Mouse (Mus musculus): Measurements from ENCODE around the gene Itgb2. TPM values are rescaled to one million over a fixed set of nuclear protein-coding genes. Genes with fewer than 3 reads are reported as not detected.

The Itgb2 gene
- 2.5 TPM for polyA plus RNA-seq (2014; fragmentation: Illumina TruSeq; extraction: RNeasy Lipid Tissue Mini Kit (QIAGEN cat#74804); ENCODE audit: low read depth, low replicate concordance)

DNA sequence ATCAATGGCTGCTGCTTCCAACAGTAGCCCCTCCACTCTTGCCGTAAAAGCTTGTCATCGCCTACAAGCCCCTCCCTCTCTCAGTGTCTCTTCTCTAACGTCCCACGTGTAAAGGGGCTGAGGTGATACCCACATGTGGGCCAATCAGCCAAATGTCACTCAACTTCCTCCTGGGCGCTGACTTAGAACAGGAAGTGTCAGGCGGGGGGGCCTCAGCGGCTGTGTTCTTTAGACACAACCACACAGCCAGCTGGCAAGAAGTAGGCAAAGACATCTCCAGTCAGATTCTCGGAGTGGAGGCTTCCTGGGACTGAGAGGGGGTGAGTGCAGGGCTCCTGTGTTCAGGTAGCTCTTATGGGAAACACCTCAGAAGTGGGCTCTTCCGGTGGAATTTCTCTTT is at the start of gene Itgb2:
TSS of gene Itgb2 (plus strand) at position 113 of the 400 bp plus-strand sequence.

DNA sequence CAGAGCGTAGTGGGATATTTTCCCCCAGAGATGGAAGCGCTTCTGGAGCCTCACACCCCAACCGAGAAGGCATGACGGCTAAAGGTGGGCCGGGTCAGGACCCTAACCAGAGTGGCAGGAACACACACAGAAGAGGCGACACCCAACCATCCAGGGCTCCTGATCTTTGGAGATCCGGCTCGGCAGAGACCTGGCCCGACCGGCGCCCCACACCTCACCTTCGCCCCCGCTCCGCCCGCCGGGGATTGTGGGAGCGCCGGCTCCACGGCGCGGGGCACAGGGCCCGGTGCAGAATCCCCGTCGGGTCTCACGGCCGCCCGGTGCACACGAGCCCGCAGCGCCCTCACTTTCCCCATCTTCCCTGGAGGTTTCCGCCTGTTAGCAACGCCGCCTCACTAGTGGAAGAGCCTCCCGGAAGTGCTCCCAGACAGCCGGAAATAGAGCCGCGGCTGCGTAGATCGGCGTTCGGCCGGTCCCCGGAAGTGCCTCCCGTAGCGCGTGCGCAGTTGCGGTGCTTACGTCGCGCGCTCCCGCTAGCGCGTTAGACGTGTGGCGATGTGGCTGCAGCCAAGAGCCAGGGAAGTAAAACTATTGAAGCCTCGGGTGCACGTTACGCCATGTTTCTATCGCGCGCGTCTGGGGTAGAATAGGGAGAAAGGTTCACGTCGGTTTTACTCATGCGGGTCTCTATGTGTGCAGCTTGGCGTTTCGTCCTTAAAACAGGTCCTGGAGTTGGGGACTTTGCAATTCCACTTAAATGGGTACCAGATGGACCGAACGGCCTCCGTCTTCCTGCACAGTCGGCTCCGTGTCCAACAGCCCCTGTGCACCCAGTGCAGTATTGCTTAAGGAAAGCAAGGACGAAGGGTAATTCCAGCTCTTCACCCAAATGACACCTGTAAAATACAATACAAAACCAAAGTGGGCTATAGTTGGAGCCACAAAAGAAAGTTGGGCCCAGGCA is 14.4 kb upstream of the Itgb2 start, which contains the start of gene Fam207a:
TSS of gene Fam207a (minus strand) at position 401 of the 964 bp plus-strand sequence.

DNA sequence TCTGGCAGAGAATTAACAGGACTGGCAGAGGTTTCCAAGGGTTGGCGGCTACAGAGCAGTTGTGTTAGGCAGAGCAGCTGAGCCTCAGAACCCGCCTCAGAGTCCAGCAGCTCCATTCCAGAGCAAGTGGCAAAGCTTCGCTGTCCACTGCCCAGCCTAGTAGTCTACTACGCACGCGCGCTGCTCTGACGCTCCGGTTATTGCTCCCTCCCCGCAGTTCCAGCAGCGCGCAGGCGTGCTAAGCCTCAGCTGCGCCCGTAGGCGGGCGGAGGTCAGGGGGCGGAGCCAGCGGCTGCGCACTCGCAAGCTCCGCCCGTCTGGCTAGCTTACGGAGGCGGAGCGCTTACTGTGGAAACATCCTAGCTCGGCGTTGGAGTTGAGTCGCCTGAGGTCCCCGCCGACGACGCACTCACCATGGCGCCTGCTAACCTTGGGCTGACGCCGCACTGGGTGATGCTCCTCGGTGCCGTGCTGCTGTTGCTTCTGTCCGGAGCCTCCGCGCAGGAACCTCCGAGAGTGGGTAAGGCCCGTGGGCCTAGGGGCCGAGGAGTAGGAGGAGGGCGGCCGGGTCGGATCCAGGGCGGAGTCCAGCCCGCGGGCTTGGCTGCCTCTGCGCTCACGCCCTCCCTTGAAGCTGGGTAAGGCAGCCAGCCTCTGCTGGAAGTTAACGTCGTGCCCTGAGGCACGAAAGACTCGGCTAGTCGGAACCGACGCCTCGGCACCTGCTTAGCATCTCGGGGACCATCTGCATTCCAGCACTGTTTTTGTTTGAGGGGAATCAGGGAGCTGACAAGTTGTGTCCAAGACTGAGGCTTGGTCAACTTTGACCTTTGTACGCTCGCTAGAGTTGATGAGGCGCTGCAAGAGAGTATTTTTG is 51.6 kb downstream of the Itgb2 start, which contains the start of gene Pttg1ip:
TSS of gene Pttg1ip (plus strand) at position 313 of the 877 bp plus-strand sequence.

DNA sequence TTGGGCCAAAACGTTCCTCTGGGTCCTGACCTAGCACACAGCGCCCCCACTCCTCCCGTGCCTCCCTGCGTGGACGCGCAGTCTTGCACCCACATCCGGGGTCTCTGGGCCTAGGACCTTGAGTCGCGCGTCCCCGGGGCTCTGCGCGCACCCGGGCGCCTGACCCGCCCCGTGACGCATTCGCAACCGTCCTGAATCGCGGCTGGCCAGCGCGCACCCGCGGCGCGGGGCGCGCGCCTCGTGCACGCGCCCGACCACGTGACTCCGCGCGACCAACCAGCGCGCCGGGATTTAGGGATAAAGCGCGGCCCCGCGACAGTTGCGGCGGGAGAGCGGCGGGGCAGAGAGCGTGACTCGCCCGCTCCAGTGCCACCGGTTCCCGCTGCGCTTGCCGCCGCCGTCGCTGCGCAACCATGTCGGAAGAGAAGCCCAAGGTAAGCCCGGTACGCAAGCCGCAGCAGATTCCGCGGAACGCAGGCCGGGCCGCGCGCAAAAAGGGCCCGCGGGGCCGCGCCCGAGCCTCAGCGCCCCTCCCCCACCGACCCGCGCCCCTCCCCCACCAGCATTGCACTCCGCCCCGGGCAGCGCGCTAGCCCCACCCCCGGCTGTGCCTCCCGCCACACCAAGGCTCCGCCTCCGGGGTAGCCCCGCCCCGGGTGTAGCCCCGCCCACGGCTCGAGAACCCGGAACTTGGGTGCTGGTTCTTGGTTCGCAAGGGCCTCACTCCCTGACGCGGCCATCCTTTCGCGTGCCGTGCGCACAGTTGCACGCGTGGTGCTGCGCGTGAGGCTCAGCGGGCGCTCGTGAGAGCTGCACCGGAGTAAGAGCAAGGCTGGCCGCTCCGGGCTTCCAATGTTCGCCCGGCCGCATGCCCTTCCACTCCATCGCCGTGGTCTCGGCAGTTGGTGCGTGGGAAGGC is 76.1 kb downstream of the Itgb2 start, which contains the start of the genes Sumo3 and Gm49325:
TSS of gene Sumo3 (plus strand) at position 190 of the 919 bp plus-strand sequence.
TSS of gene Gm49325 (plus strand) at position 290 of the 919 bp plus-strand sequence.

Other genes starting within 250 kb of the Itgb2 start
- gene Adarb1, start 112.0 kb upstream of the Itgb2 start, polyA plus RNA-seq (2014; fragmentation: Illumina TruSeq; extraction: RNeasy Lipid Tissue Mini Kit (QIAGEN cat#74804); ENCODE audit: low read depth, low replicate concordance) = 14.1 TPM
- 0.70 TPM for gene Fam207a, start 14.5 kb upstream of the Itgb2 start, polyA plus RNA-seq (2014; fragmentation: Illumina TruSeq; extraction: RNeasy Lipid Tissue Mini Kit (QIAGEN cat#74804); ENCODE audit: low read depth, low replicate concordance)
- 126 TPM for gene Pttg1ip, start 51.5 kb downstream of the Itgb2 start, polyA plus RNA-seq (2014; fragmentation: Illumina TruSeq; extraction: RNeasy Lipid Tissue Mini Kit (QIAGEN cat#74804); ENCODE audit: low read depth, low replicate concordance)
- 72.3 TPM for gene Sumo3, start 75.8 kb downstream of the Itgb2 start, polyA plus RNA-seq (2014; fragmentation: Illumina TruSeq; extraction: RNeasy Lipid Tissue Mini Kit (QIAGEN cat#74804); ENCODE audit: low read depth, low replicate concordance)
- gene Gm49325, start 75.9 kb downstream of the Itgb2 start, polyA plus RNA-seq (2014; fragmentation: Illumina TruSeq; extraction: RNeasy Lipid Tissue Mini Kit (QIAGEN cat#74804); ENCODE audit: low read depth, low replicate concordance) = 6.2 TPM
- gene Ube2g2, start 92.0 kb downstream of the Itgb2 start, polyA plus RNA-seq (2014; fragmentation: Illumina TruSeq; extraction: RNeasy Lipid Tissue Mini Kit (QIAGEN cat#74804); ENCODE audit: low read depth, low replicate concordance) = 11.6 TPM
- gene Tspear, start 156.3 kb downstream of the Itgb2 start, polyA plus RNA-seq (2014; fragmentation: Illumina TruSeq; extraction: RNeasy Lipid Tissue Mini Kit (QIAGEN cat#74804); ENCODE audit: low read depth, low replicate concordance) = not detected
- not detected for gene Gm19402, start 160.5 kb downstream of the Itgb2 start, polyA plus RNA-seq (2014; fragmentation: Illumina TruSeq; extraction: RNeasy Lipid Tissue Mini Kit (QIAGEN cat#74804); ENCODE audit: low read depth, low replicate concordance)
- not detected for gene Gm9508, start 167.0 kb downstream of the Itgb2 start, polyA plus RNA-seq (2014; fragmentation: Illumina TruSeq; extraction: RNeasy Lipid Tissue Mini Kit (QIAGEN cat#74804); ENCODE audit: low read depth, low replicate concordance)
- gene Gm10272, start 176.4 kb downstream of the Itgb2 start, polyA plus RNA-seq (2014; fragmentation: Illumina TruSeq; extraction: RNeasy Lipid Tissue Mini Kit (QIAGEN cat#74804); ENCODE audit: low read depth, low replicate concordance) = not detected
- gene Gm10024, start 181.2 kb downstream of the Itgb2 start, polyA plus RNA-seq (2014; fragmentation: Illumina TruSeq; extraction: RNeasy Lipid Tissue Mini Kit (QIAGEN cat#74804); ENCODE audit: low read depth, low replicate concordance) = not detected
- not detected for gene Gm10142, start 185.6 kb downstream of the Itgb2 start, polyA plus RNA-seq (2014; fragmentation: Illumina TruSeq; extraction: RNeasy Lipid Tissue Mini Kit (QIAGEN cat#74804); ENCODE audit: low read depth, low replicate concordance)
- gene Krtap12-1, start 190.3 kb downstream of the Itgb2 start, polyA plus RNA-seq (2014; fragmentation: Illumina TruSeq; extraction: RNeasy Lipid Tissue Mini Kit (QIAGEN cat#74804); ENCODE audit: low read depth, low replicate concordance) = not detected
- not detected for gene Gm10100, start 196.2 kb downstream of the Itgb2 start, polyA plus RNA-seq (2014; fragmentation: Illumina TruSeq; extraction: RNeasy Lipid Tissue Mini Kit (QIAGEN cat#74804); ENCODE audit: low read depth, low replicate concordance)
- not detected for gene Gm18596, start 212.4 kb downstream of the Itgb2 start, polyA plus RNA-seq (2014; fragmentation: Illumina TruSeq; extraction: RNeasy Lipid Tissue Mini Kit (QIAGEN cat#74804); ENCODE audit: low read depth, low replicate concordance)
- gene Gm9736, start 221.1 kb downstream of the Itgb2 start, polyA plus RNA-seq (2014; fragmentation: Illumina TruSeq; extraction: RNeasy Lipid Tissue Mini Kit (QIAGEN cat#74804); ENCODE audit: low read depth, low replicate concordance) = not detected
- not detected for gene Gm3233, start 229.4 kb downstream of the Itgb2 start, polyA plus RNA-seq (2014; fragmentation: Illumina TruSeq; extraction: RNeasy Lipid Tissue Mini Kit (QIAGEN cat#74804); ENCODE audit: low read depth, low replicate concordance)
- gene Gm3238, start 241.1 kb downstream of the Itgb2 start, polyA plus RNA-seq (2014; fragmentation: Illumina TruSeq; extraction: RNeasy Lipid Tissue Mini Kit (QIAGEN cat#74804); ENCODE audit: low read depth, low replicate concordance) = not detected
- gene Gm7138, start 246.7 kb downstream of the Itgb2 start, polyA plus RNA-seq (2014; fragmentation: Illumina TruSeq; extraction: RNeasy Lipid Tissue Mini Kit (QIAGEN cat#74804); ENCODE audit: low read depth, low replicate concordance) = not detected

Measured in adrenal gland, adult 10 weeks (tissue).